ENCODE assay signal across 8 mouse cellular contexts in the genomic region with DNA sequence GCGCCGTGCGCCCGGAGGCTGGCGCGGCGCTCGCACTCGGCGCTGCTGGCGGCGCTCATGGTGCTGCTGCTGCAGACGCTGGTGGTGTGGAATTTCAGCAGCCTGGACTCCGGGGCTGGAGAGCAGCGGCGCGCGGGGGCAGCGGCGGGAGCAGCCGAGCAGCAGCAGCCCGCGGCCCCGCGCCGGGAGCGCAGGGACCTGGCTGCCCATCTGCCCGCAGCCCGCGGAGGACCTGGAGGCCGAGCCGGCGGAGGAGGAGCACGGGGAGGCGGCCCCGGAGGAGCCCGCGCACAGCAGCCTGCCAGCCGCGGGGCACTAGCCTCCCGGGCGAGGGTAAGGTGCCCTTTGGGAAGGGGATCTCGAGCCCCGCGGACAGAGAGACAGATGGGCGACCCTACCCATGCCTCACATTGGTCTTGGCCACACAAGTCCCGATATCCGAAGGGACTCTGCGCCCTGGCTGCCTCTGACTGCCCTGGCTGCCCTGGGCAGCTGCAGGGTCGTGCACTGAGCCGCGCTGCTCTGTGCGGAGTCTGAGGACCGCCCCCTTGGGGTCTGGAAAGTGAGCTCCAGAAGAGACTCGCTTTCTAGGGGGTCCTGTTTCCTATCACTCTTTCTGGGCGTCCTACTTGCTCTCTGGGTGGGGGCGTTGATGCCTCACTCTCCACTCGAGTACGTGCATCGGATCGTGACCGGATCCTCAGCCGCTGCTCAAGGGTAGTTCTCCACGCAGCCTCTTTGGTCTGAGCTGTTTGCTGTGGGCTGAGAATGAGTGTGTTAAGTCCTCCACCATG. TPM values are rescaled to one million over a fixed set of nuclear protein-coding genes. Genes with fewer than 3 reads are reported as not detected.
DNase-seq lines count a peak whose midpoint lies in the region; ATAC-seq lines count a peak whose summit lies in the region.

No protein-coding gene starts in this region.

- intact Hi-C loops in gastrocnemius, postnatal 36 days (cut with DNase I) = loop anchor here (5.0 to 10.0 kb wide), 4 partner anchors 36 to 723 kb away; no protein-coding TSS in a partner anchor

- DNase-seq in urinary bladder, postnatal 14 days (ENCODE audit: low spot score) = peak; percentile 46
- no peak for DNase-seq in urinary bladder, adult 18-20 months (ENCODE audit: low spot score in 2 of 2)
- DNase-seq in gastrocnemius, postnatal 36 days = peak; percentile 46 to 66
- peak; percentile 27 to 38 for DNase-seq in left cerebral cortex, adult 8-10 months (ENCODE audit: low spot score in 2 of 2)
- DNase-seq in spleen, postnatal 36 days (ENCODE audit: low spot score in 2 of 2) = peak; percentile 31 to 38
- DNase-seq in adipocyte (ENCODE audit: low spot score) = no peak

- ATAC-seq in common myeloid progenitor, adult 5-6 weeks (replicated peaks; ENCODE audit: low read depth, poor library complexity, severe bottlenecking) = peak; percentile 8; the same call in 1 of the 2 replicates
- ATAC-seq in megakaryocyte-erythroid progenitor cell, adult 5-6 weeks (replicated peaks; ENCODE audit: low FRiP score, low TSS enrichment, poor library complexity, severe bottlenecking) = peak; percentile 28

RNA-seq across cellular contexts. Expression of a gene that starts 0.6 kb away (rescaled TPM):
- 9.0 and 12.9 TPM in 2 replicates for total RNA-seq in common myeloid progenitor, adult 5-6 weeks (2017)
- 1 to 10 TPM; 5.0 to 5.5 TPM for total RNA-seq in gastrocnemius, postnatal 36 days (2021)
- total RNA-seq in left cerebral cortex, adult 8-10 months (2022) = 10 to 100 TPM; 46.8 to 52.9 (median 48.7) TPM
- 14.5 and 21.6 TPM in 2 replicates for total RNA-seq in megakaryocyte-erythroid progenitor cell, adult 5-6 weeks (2014; fragmentation: Nextera tagmentation)
- 12.7 and 13.6 TPM in 2 replicates for total RNA-seq in megakaryocyte-erythroid progenitor cell, adult 5-6 weeks (2017)

Comparison
In these comparisons a context has a peak if more than half of its experiments do, and no peak if none do; other contexts are left out.
1. DNase-seq: peak in urinary bladder, postnatal 14 days (single experiment), gastrocnemius, postnatal 36 days (2 of 2), left cerebral cortex, adult 8-10 months (2 of 2) and spleen, postnatal 36 days (2 of 2); none in urinary bladder, adult 18-20 months (0 of 2) and adipocyte (single experiment).